In the genomic region with DNA sequence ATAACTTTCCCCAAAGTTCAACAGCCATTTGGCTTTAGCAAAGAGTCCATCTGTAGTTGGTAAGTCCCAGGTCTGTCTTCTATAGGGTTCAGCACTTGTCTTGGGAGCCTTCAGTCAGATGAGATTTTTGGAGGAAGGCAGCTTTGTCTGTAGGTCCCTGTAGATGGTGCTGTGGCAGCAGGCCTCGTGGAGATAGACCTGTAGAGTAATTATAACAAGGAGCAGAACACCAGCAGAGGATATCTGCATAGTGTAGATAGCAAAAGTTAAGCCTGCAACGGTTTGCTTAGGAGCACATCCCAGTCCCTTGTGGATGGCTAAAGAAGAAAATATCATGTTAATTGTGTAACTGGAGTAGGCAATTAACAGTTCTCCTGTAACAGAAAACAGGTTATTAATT, we compare ENCODE assay signal across 7 mouse cellular contexts. TPM values are rescaled to one million over a fixed set of nuclear protein-coding genes. Genes with fewer than 3 reads are reported as not detected.
A peak's percentile ranks its signal among the peaks of the same experiment; 100 is the strongest.
DNase-seq lines count a peak whose midpoint lies in the region; ATAC-seq and TF ChIP-seq lines count a peak whose summit lies in the region.
"Not testable (repeated sequence)": the region's sequence is repeated elsewhere in the genome, so short reads cannot be mapped to it uniquely, and the experiment has no call there.

No protein-coding gene starts in this region.

- peak; percentile 18 for DNase-seq in 3T3-L1 (ENCODE audit: low read depth, low spot score)
- DNase-seq in G1E (ENCODE audit: low spot score); midbrain, postnatal 0 days (ENCODE audit: low spot score): not testable (repeated sequence)
- peak; percentile 12 for DNase-seq in c-Kit-positive CD71-positive TER-119-positive erythroid progenitor cells, embryonic 14.5 days (ENCODE audit: low spot score)
- DNase-seq in layer of hippocampus, adult 11-12 months (ENCODE audit: low spot score), result peak; percentile 6
- peak; percentile 3 for DNase-seq in liver

- peak; percentile 45 for ATAC-seq in G1E (ENCODE audit: extremely low read depth, insufficient number of reproducible peaks, low FRiP score, poor library complexity, severe bottlenecking)
- ATAC-seq in liver, embryonic 15.5 days (ENCODE audit: insufficient read depth), result peak; percentile 58; the same call in 1 of the 2 replicates
- ATAC-seq in midbrain, postnatal 0 days (ENCODE audit: low FRiP score), result not testable (repeated sequence)

- WGBS in liver, embryonic 15.5 days (ENCODE audit: insufficient replicate concordance), result 23% methylated on average over 2 of the region's 2 CpGs
- WGBS in midbrain, postnatal 0 days, result 63% methylated on average over 2 of the region's 2 CpGs

- TF ChIP-seq CTCF in G1E (IDR thresholded peaks at IDR 0.05; ENCODE audit: low read depth, low read length), result not testable (repeated sequence)
- TF ChIP-seq CTCF in midbrain, postnatal 0 days (IDR thresholded peaks at IDR 0.05), result peak; percentile 13; the same call in 1 of the 2 replicates

- H3K36me3 ChIP-seq in G1E (replicated peaks); liver, embryonic 15.5 days (replicated peaks); midbrain, postnatal 0 days (ENCODE audit: insufficient read depth, low read length): not testable (repeated sequence)

- H3K4me1 ChIP-seq in G1E (ENCODE audit: insufficient read depth, low read depth, low read length); liver, embryonic 15.5 days (replicated peaks); midbrain, postnatal 0 days (ENCODE audit: insufficient read depth, low read length): not testable (repeated sequence)

- not testable (repeated sequence) for H3K9ac ChIP-seq in liver, embryonic 15.5 days; midbrain, postnatal 0 days (replicated peaks; ENCODE audit: low read length, poor library complexity, severe bottlenecking)

- H3K27ac ChIP-seq in liver, embryonic 15.5 days (replicated peaks); midbrain, postnatal 0 days (ENCODE audit: low read depth, low read length): not testable (repeated sequence)

- H3K4me3 ChIP-seq in G1E (ENCODE audit: low read depth, low read length); liver, embryonic 15.5 days (replicated peaks); midbrain, postnatal 0 days (ENCODE audit: low read depth, low read length): not testable (repeated sequence)

- not testable (repeated sequence) for H3K4me2 ChIP-seq in liver, embryonic 15.5 days; midbrain, postnatal 0 days (ENCODE audit: low read depth, low read length, poor library complexity, severe bottlenecking)

- not testable (repeated sequence) for H3K9me3 ChIP-seq in G1E (replicated peaks); liver, embryonic 15.5 days (replicated peaks); midbrain, postnatal 0 days (ENCODE audit: low read length)

- H3K27me3 ChIP-seq in G1E (ENCODE audit: insufficient read depth, low read length); liver, embryonic 15.5 days; midbrain, postnatal 0 days (ENCODE audit: insufficient read depth, low read length): not testable (repeated sequence)

RNA-seq across cellular contexts. Expression of a gene that starts 22.7 kb away (rescaled TPM):
- 112 and 125 TPM in 2 replicates for total RNA-seq in G1E (2014; fragmentation: Nextera tagmentation)
- 131 and 136 TPM in 2 replicates for total RNA-seq in G1E (2017)
- 1.5 and 2.5 TPM in 2 replicates for polyA plus RNA-seq in G1E (2012)
- 23.9 and 24.1 TPM in 2 replicates for polyA plus RNA-seq in liver, embryonic 15.5 days (2015; fragmentation: Nextera tagmentation; extraction: Ambion mirVana)
- total RNA-seq in midbrain, postnatal 0 days (2014; rRNA removed), result 37.2 and 42.3 TPM in 2 replicates
- polyA plus RNA-seq in midbrain, postnatal 0 days (2015; fragmentation: Nextera tagmentation; extraction: Ambion mirVana), result 63.4 and 65.3 TPM in 2 replicates
